In genomic region chr5:58531601-58532000, GRCm38 (mm10) we compare ENCODE assay signal across 23 mouse cellular contexts.
DNase-seq lines count a peak whose midpoint lies in the region; ATAC-seq and TF ChIP-seq lines count a peak whose summit lies in the region.
"Had no signal": no experiment of that assay in that cellular context is flagged by ENCODE, and none has a peak within 500 bp of the region (broad histone marks: within the 10 kb centered on the region; RNA-seq: fewer than 3 reads in every experiment).

No protein-coding gene starts in this region.

- no peaks in the 10 kb centered on the region for H3K9me3 ChIP-seq in midbrain, embryonic 12.5 days
- no peaks in the 10 kb centered on the region for H3K9me3 ChIP-seq in midbrain, postnatal 0 days (ENCODE audit: low read length)
- H3K9me3 ChIP-seq in midbrain, embryonic 16.5 days (replicated peaks; ENCODE audit: control insufficient read depth, low read length, poor library complexity, severe bottlenecking): no peaks in the 10 kb centered on the region
- H3K9me3 ChIP-seq in midbrain, embryonic 13.5 days: no peaks in the 10 kb centered on the region
- H3K9me3 ChIP-seq: embryonic facial prominence, embryonic 12.5 days; embryonic facial prominence, embryonic 15.5 days; forebrain, embryonic 10.5 days; forebrain, embryonic 12.5 days had no signal

- TF ChIP-seq CTCF in midbrain, postnatal 0 days (IDR thresholded peaks at IDR 0.05): no peak

- H3K9ac ChIP-seq in midbrain, embryonic 12.5 days (replicated peaks): no peak overlapping the region
- H3K9ac ChIP-seq in midbrain, postnatal 0 days (replicated peaks; ENCODE audit: low read length, poor library complexity, severe bottlenecking): no peak overlapping the region
- H3K9ac ChIP-seq in midbrain, embryonic 16.5 days (ENCODE audit: low read depth, low read length): no peak overlapping the region
- H3K9ac ChIP-seq in midbrain, embryonic 13.5 days (replicated peaks): no peak overlapping the region
- H3K9ac ChIP-seq: embryonic facial prominence, embryonic 12.5 days; embryonic facial prominence, embryonic 15.5 days; forebrain, embryonic 12.5 days had no signal

- DNase-seq in midbrain, postnatal 0 days (ENCODE audit: low spot score): no peak
- DNase-seq in retina, embryonic 14.5 days (ENCODE audit: low spot score): peak; percentile 11
- no peak for DNase-seq in thymus, postnatal 0 days (ENCODE audit: low spot score)
- DNase-seq in layer of hippocampus, adult 9-10 months (ENCODE audit: low spot score): no peak
- DNase-seq: adrenal gland, adult 2 months; adrenal gland, postnatal 10 days; adrenal gland, postnatal 25 days; cerebellum, adult 11-12 months; cerebellum, adult 2 months; cerebellum, adult 9-10 months; cerebellum, postnatal 10 days; cerebellum, postnatal 36 days; embryo, embryonic 11 days had no signal

- H3K4me1 ChIP-seq in midbrain, embryonic 12.5 days: no peaks in the 10 kb centered on the region
- H3K4me1 ChIP-seq in midbrain, postnatal 0 days (ENCODE audit: insufficient read depth, low read length): no peaks in the 10 kb centered on the region
- H3K4me1 ChIP-seq in midbrain, embryonic 16.5 days (ENCODE audit: control insufficient read depth, insufficient read depth, low read length): no peaks in the 10 kb centered on the region
- H3K4me1 ChIP-seq in midbrain, embryonic 13.5 days (replicated peaks): no peaks in the 10 kb centered on the region
- H3K4me1 ChIP-seq: embryonic facial prominence, embryonic 12.5 days; embryonic facial prominence, embryonic 15.5 days; forebrain, embryonic 10.5 days; forebrain, embryonic 12.5 days had no signal

- H3K4me2 ChIP-seq in midbrain, embryonic 12.5 days (replicated peaks): no peak overlapping the region
- no peak overlapping the region for H3K4me2 ChIP-seq in midbrain, postnatal 0 days (ENCODE audit: low read depth, low read length, poor library complexity, severe bottlenecking)
- no peak overlapping the region for H3K4me2 ChIP-seq in midbrain, embryonic 16.5 days (ENCODE audit: low read length)
- no peak overlapping the region for H3K4me2 ChIP-seq in midbrain, embryonic 13.5 days (replicated peaks)
- H3K4me2 ChIP-seq: embryonic facial prominence, embryonic 12.5 days; embryonic facial prominence, embryonic 15.5 days; forebrain, embryonic 12.5 days had no signal

- H3K36me3 ChIP-seq in midbrain, embryonic 12.5 days: no peaks in the 10 kb centered on the region
- H3K36me3 ChIP-seq in midbrain, postnatal 0 days (ENCODE audit: insufficient read depth, low read length): no peaks in the 10 kb centered on the region
- H3K36me3 ChIP-seq in midbrain, embryonic 16.5 days (ENCODE audit: control insufficient read depth, insufficient read depth, low read length): no peaks in the 10 kb centered on the region
- H3K36me3 ChIP-seq in midbrain, embryonic 13.5 days: no peaks in the 10 kb centered on the region
- H3K36me3 ChIP-seq: embryonic facial prominence, embryonic 12.5 days; embryonic facial prominence, embryonic 15.5 days; forebrain, embryonic 10.5 days; forebrain, embryonic 12.5 days had no signal

- no peak overlapping the region for H3K4me3 ChIP-seq in midbrain, embryonic 12.5 days
- no peak overlapping the region for H3K4me3 ChIP-seq in midbrain, postnatal 0 days (ENCODE audit: low read depth, low read length)
- H3K4me3 ChIP-seq in midbrain, embryonic 16.5 days (ENCODE audit: low read depth, low read length): no peak overlapping the region
- H3K4me3 ChIP-seq in midbrain, embryonic 13.5 days (replicated peaks): no peak overlapping the region
- H3K4me3 ChIP-seq: embryonic facial prominence, embryonic 12.5 days; embryonic facial prominence, embryonic 15.5 days; erythroblast, embryonic 14.5 days; forebrain, embryonic 10.5 days; forebrain, embryonic 12.5 days had no signal

- no peak overlapping the region for H3K27ac ChIP-seq in midbrain, embryonic 12.5 days (replicated peaks)
- no peak overlapping the region for H3K27ac ChIP-seq in midbrain, postnatal 0 days (ENCODE audit: low read depth, low read length)
- H3K27ac ChIP-seq in midbrain, embryonic 16.5 days (ENCODE audit: low read length): no peak overlapping the region
- H3K27ac ChIP-seq in midbrain, embryonic 13.5 days: no peak overlapping the region
- H3K27ac ChIP-seq: embryonic facial prominence, embryonic 12.5 days; embryonic facial prominence, embryonic 15.5 days; forebrain, embryonic 10.5 days; forebrain, embryonic 12.5 days had no signal

- ATAC-seq in midbrain, embryonic 12.5 days (ENCODE audit: low FRiP score, low read depth): peak; percentile 47; the same call in 1 of the 2 replicates
- no peak for ATAC-seq in midbrain, postnatal 0 days (ENCODE audit: low FRiP score)
- ATAC-seq in midbrain, embryonic 16.5 days: peak; percentile 51; the same call in 1 of the 2 replicates
- no peak for ATAC-seq in midbrain, embryonic 13.5 days
- ATAC-seq: forebrain, embryonic 14.5 days; forebrain, embryonic 16.5 days had no signal

- WGBS in midbrain, embryonic 12.5 days: 11% methylated on average over 3 of the region's 3 CpGs
- 16% methylated on average over 3 of the region's 3 CpGs for WGBS in midbrain, postnatal 0 days
- WGBS in midbrain, embryonic 16.5 days: 22% methylated on average over 3 of the region's 3 CpGs
- WGBS in midbrain, embryonic 13.5 days: 14% methylated on average over 3 of the region's 3 CpGs

- H3K27me3 ChIP-seq in midbrain, embryonic 12.5 days: no peaks in the 10 kb centered on the region
- H3K27me3 ChIP-seq in midbrain, postnatal 0 days (ENCODE audit: insufficient read depth, low read length): no peaks in the 10 kb centered on the region
- no peaks in the 10 kb centered on the region for H3K27me3 ChIP-seq in midbrain, embryonic 16.5 days (ENCODE audit: control insufficient read depth, insufficient read depth, low read depth, low read length)
- no peaks in the 10 kb centered on the region for H3K27me3 ChIP-seq in midbrain, embryonic 13.5 days
- H3K27me3 ChIP-seq: embryonic facial prominence, embryonic 12.5 days; embryonic facial prominence, embryonic 15.5 days; forebrain, embryonic 12.5 days had no signal

Comparison
In these comparisons a context has a peak if more than half of its experiments do, and no peak if none do; other contexts are left out.
1. ATAC-seq: peak in midbrain, embryonic 12.5 days (single experiment) and midbrain, embryonic 16.5 days (single experiment); none in midbrain, postnatal 0 days (single experiment) and midbrain, embryonic 13.5 days (single experiment).